ENCODE assay signal across 9 mouse cellular contexts in the genomic region with DNA sequence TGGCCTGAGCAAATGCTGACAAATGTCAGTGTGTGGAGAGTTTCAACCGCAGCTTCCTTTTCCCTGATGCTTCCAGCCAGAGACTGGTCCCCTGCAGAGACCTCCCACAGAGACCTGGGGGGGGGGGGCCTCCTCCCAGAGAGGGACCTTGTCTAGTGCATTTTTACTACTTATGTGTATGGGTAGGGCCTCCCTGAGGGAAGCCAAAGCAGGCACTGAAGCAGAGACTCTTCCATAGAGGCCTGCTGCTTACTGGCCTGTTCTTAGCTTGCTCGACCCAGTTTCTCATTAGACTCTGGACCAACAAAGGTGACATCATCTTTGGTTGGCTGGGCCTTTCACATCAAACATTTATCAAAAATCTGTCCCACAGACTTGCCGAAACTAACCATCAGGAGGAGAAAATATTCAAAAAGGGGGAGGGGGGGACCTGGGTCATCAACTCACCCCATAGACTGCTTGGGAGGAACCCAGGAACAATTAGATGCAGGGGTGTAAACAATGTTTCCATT. TPM values are rescaled to one million over a fixed set of nuclear protein-coding genes. Genes with fewer than 3 reads are reported as not detected.
A peak's percentile ranks its signal among the peaks of the same experiment; 100 is the strongest.
DNase-seq lines count a peak whose midpoint lies in the region; ATAC-seq and TF ChIP-seq lines count a peak whose summit lies in the region.
"Had no signal": no experiment of that assay in that cellular context is flagged by ENCODE, and none has a peak within 500 bp of the region (broad histone marks: within the 10 kb centered on the region; RNA-seq: fewer than 3 reads in every experiment).

No protein-coding gene starts in this region.

- TF ChIP-seq POLR2A in limb, embryonic 14.5 days (IDR thresholded peaks at IDR 0.05; ENCODE audit: borderline replicate concordance, extremely low read depth, insufficient read depth, insufficient read length), result no peak

- 42% methylated on average over 3 of the region's 3 CpGs for WGBS in forebrain, embryonic 12.5 days
- WGBS in forebrain, embryonic 10.5 days, result 50% methylated on average over 3 of the region's 3 CpGs
- 21% methylated on average over 3 of the region's 3 CpGs for WGBS in hindbrain, embryonic 11.5 days
- WGBS in limb, embryonic 14.5 days, result 38% methylated on average over 3 of the region's 3 CpGs

- H3K27me3 ChIP-seq in forebrain, embryonic 12.5 days, result no peaks in the 10 kb centered on the region
- H3K27me3 ChIP-seq in forebrain, embryonic 10.5 days (ENCODE audit: poor library complexity, severe bottlenecking), result no peaks in the 10 kb centered on the region
- H3K27me3 ChIP-seq in hindbrain, embryonic 11.5 days (ENCODE audit: control insufficient read depth, insufficient read depth, low read length), result no peaks in the 10 kb centered on the region
- no peaks in the 10 kb centered on the region for H3K27me3 ChIP-seq in limb, embryonic 14.5 days (ENCODE audit: control insufficient read depth, insufficient read depth, low read length)

- no peak for DNase-seq in forebrain, embryonic 10.5 days (ENCODE audit: extremely low spot score, low spot score)
- DNase-seq in ES-CJ7 (ENCODE audit: low read depth, low spot score), result peak; percentile 75
- no peak for DNase-seq in hindbrain, embryonic 11.5 days (ENCODE audit: low spot score)
- DNase-seq in limb, embryonic 14.5 days (ENCODE audit: low spot score), result no peak
- DNase-seq in right cerebral cortex, postnatal 10 days (ENCODE audit: low spot score in 2 of 2), result no peak
- no peak for DNase-seq in thymus, postnatal 10 days (ENCODE audit: low spot score in 2 of 2)
- DNase-seq in adrenal gland, postnatal 4 days (ENCODE audit: low spot score in 2 of 2), result no peak
- DNase-seq: right cerebral cortex, postnatal 14 days had no signal

- H3K27ac ChIP-seq in forebrain, embryonic 12.5 days, result no peak overlapping the region
- H3K27ac ChIP-seq in forebrain, embryonic 10.5 days, result no peak overlapping the region
- H3K27ac ChIP-seq in hindbrain, embryonic 11.5 days (ENCODE audit: low read depth, low read length), result no peak overlapping the region
- H3K27ac ChIP-seq in limb, embryonic 14.5 days (replicated peaks; ENCODE audit: low read depth, low read length), result peak overlapping the region; percentile 13; the same call in 1 of the 2 replicates

- H3K9ac ChIP-seq in forebrain, embryonic 12.5 days, result no peak overlapping the region
- no peak overlapping the region for H3K9ac ChIP-seq in hindbrain, embryonic 11.5 days (ENCODE audit: low read depth, low read length)
- H3K9ac ChIP-seq in limb, embryonic 14.5 days (ENCODE audit: low read depth, low read length, severe bottlenecking), result no peak overlapping the region

- ATAC-seq in forebrain, embryonic 12.5 days (ENCODE audit: low FRiP score), result 0 out of 2 replicates have a peak, but pooled peaks have one; percentile 23
- ATAC-seq in hindbrain, embryonic 11.5 days (ENCODE audit: low FRiP score), result peak; percentile 45; the same call in 1 of the 2 replicates
- ATAC-seq in limb, embryonic 14.5 days (ENCODE audit: low FRiP score, low read depth), result no peak

- H3K4me3 ChIP-seq in forebrain, embryonic 12.5 days (replicated peaks), result no peak overlapping the region
- H3K4me3 ChIP-seq in forebrain, embryonic 10.5 days, result no peak overlapping the region
- H3K4me3 ChIP-seq in hindbrain, embryonic 11.5 days (ENCODE audit: low read depth, low read length), result no peak overlapping the region
- H3K4me3 ChIP-seq in limb, embryonic 14.5 days (replicated peaks; ENCODE audit: low read length), result no peak overlapping the region

- H3K4me1 ChIP-seq in forebrain, embryonic 12.5 days, result peaks cover 15% of the 10 kb centered on the region
- H3K4me1 ChIP-seq in forebrain, embryonic 10.5 days, result peaks cover 19% of the 10 kb centered on the region
- peaks cover 5% of the 10 kb centered on the region; the same call in 1 of the 2 replicates for H3K4me1 ChIP-seq in hindbrain, embryonic 11.5 days (replicated peaks; ENCODE audit: control insufficient read depth, insufficient read depth, low read length)
- H3K4me1 ChIP-seq in limb, embryonic 14.5 days (ENCODE audit: control insufficient read depth, insufficient read depth, low read length), result peaks cover 24% of the 10 kb centered on the region

- H3K9me3 ChIP-seq in forebrain, embryonic 12.5 days, result no peaks in the 10 kb centered on the region
- no peaks in the 10 kb centered on the region; the same call in 1 of the 2 replicates for H3K9me3 ChIP-seq in forebrain, embryonic 10.5 days
- H3K9me3 ChIP-seq in hindbrain, embryonic 11.5 days (ENCODE audit: control insufficient read depth, low read length), result no peaks in the 10 kb centered on the region
- no peaks in the 10 kb centered on the region for H3K9me3 ChIP-seq in limb, embryonic 14.5 days (ENCODE audit: control insufficient read depth, low read length)

- no peaks in the 10 kb centered on the region for H3K36me3 ChIP-seq in forebrain, embryonic 12.5 days (replicated peaks)
- H3K36me3 ChIP-seq in forebrain, embryonic 10.5 days (replicated peaks), result peaks cover 48% of the 10 kb centered on the region
- H3K36me3 ChIP-seq in hindbrain, embryonic 11.5 days (ENCODE audit: control insufficient read depth, insufficient read depth, low read length), result no peaks in the 10 kb centered on the region
- H3K36me3 ChIP-seq in limb, embryonic 14.5 days (ENCODE audit: control insufficient read depth, insufficient read depth, low read length), result no peaks in the 10 kb centered on the region

- H3K4me2 ChIP-seq in forebrain, embryonic 12.5 days, result no peak overlapping the region
- no peak overlapping the region for H3K4me2 ChIP-seq in hindbrain, embryonic 11.5 days (replicated peaks; ENCODE audit: low read depth, low read length)
- 0 out of 2 replicates have a peak overlapping the region, but pooled peaks have one; percentile 11 for H3K4me2 ChIP-seq in limb, embryonic 14.5 days (replicated peaks; ENCODE audit: low read depth, low read length, severe bottlenecking)

RNA-seq across cellular contexts. Expression of a gene that starts 14.5 kb away (rescaled TPM):
- 29.7 and 31.7 TPM in 2 replicates for polyA plus RNA-seq in forebrain, embryonic 12.5 days (2016; fragmentation: Nextera tagmentation; extraction: Ambion mirVana)
- polyA plus RNA-seq in forebrain, embryonic 10.5 days (2016; fragmentation: Nextera tagmentation; extraction: Ambion mirVana), result 14.8 TPM in 2 replicates
- 25.9 and 33.2 TPM in 2 replicates for polyA plus RNA-seq in hindbrain, embryonic 11.5 days (2014; fragmentation: Nextera tagmentation; extraction: Ambion mirVana)
- polyA plus RNA-seq in limb, embryonic 14.5 days (2012; rRNA removed), result 30.9 and 36.5 TPM in 2 replicates
- polyA plus RNA-seq in limb, embryonic 14.5 days (2014; fragmentation: Nextera tagmentation; extraction: Ambion mirVana), result 21.1 and 24.6 TPM in 2 replicates
- total RNA-seq in adrenal gland, postnatal 4 days (2021), result 10 to 100 TPM; 52.6 to 58.6 TPM
